Comparison of ENCODE assay signal across 24 mouse cellular contexts in the genomic region with DNA sequence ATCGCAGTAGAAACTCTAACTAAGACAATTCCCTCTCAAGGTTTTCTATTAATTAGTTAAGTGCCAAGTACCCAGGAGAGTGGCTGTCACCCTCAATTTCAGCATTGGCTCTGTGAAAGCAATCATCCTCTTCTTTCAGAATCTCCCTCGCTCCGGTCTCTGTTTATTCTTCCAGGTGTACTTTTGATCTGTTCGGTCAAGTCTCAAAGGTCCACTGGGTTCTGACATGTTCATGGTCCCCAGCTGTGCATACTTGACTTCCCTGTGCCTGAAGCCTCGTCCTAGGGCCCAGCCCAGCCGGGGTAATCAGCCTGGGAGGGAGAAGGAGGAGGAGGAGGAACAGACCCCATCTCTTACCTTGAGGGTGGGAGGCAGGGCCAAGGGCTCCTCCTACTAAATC. TPM values are rescaled to one million over a fixed set of nuclear protein-coding genes. Genes with fewer than 3 reads are reported as not detected.
"Had no signal": no experiment of that assay in that cellular context is flagged by ENCODE, and none has a peak within 500 bp of the region (broad histone marks: within the 10 kb centered on the region; RNA-seq: fewer than 3 reads in every experiment).

No protein-coding gene starts in this region.

- H3K27ac ChIP-seq: heart, adult 2 months; heart, embryonic 13.5 days; heart, embryonic 15.5 days; hindbrain, embryonic 13.5 days; hindbrain, embryonic 15.5 days; hindbrain, postnatal 0 days; limb, embryonic 13.5 days; limb, embryonic 15.5 days; liver, embryonic 14.5 days had no signal

- H3K9ac ChIP-seq: heart, embryonic 13.5 days; heart, embryonic 15.5 days; hindbrain, embryonic 13.5 days; hindbrain, embryonic 15.5 days; limb, embryonic 13.5 days; limb, embryonic 15.5 days; liver, embryonic 14.5 days had no signal

- H3K4me2 ChIP-seq: heart, embryonic 11.5 days; heart, embryonic 13.5 days; heart, embryonic 15.5 days; hindbrain, embryonic 13.5 days; hindbrain, embryonic 15.5 days; limb, embryonic 13.5 days; limb, embryonic 15.5 days; liver, embryonic 11.5 days had no signal

- DNase-seq: gastrocnemius, postnatal 14 days; gastrocnemius, postnatal 36 days; heart, adult 11 months; heart, adult 2 months; heart, postnatal 14 days; heart, postnatal 36 days; kidney, adult 11 months; kidney, postnatal 10 days; layer of hippocampus, adult 9-11 months; layer of hippocampus, postnatal 36 days; left cerebral cortex, postnatal 4 days had no signal

- ATAC-seq: hindbrain, postnatal 0 days; intestine, embryonic 16.5 days had no signal

- H3K36me3 ChIP-seq: heart, embryonic 13.5 days; heart, embryonic 15.5 days; hindbrain, embryonic 13.5 days; hindbrain, embryonic 15.5 days; limb, embryonic 13.5 days; limb, embryonic 15.5 days had no signal

- H3K9me3 ChIP-seq: heart, embryonic 13.5 days; heart, embryonic 15.5 days; hindbrain, embryonic 13.5 days; hindbrain, embryonic 15.5 days; limb, embryonic 13.5 days; limb, embryonic 15.5 days had no signal

- H3K4me3 ChIP-seq: heart, adult 2 months; heart, embryonic 13.5 days; heart, embryonic 15.5 days; hindbrain, embryonic 13.5 days; hindbrain, embryonic 15.5 days; limb, embryonic 13.5 days; limb, embryonic 15.5 days had no signal

RNA-seq across cellular contexts. Expression of gene Gbx2, which starts 11.8 kb away (rescaled TPM):
- total RNA-seq: gastrocnemius, postnatal 14 days; heart, postnatal 14 days; heart, postnatal 36 days had no signal
- polyA plus RNA-seq: heart, embryonic 15.5 days; heart, postnatal 0 days; intestine, embryonic 14.5 days had no signal
